Mouse (Mus musculus) neural tube, embryonic 14.5 days (tissue): ENCODE measurements around the gene Trim39. TPM values are rescaled to one million over a fixed set of nuclear protein-coding genes. Genes with fewer than 3 reads are reported as not detected.

Experiments used
- ATAC-seq: fragments of 200-750 bp; cut with Nextera tagmentation; 2 replicates; pipeline ENCODE4 v1.8.0; 2017; ENCODE audit warnings: low read depth, mild to moderate bottlenecking, moderate TSS enrichment, moderate library complexity
- H3K27ac ChIP-seq: fragments of 300-500 bp; sonication (generic); 2 replicates; pipeline ENCODE4 v1.5.1; 2014; ENCODE audit warnings: low read depth, mild to moderate bottlenecking, control low read depth, low read length, moderate library complexity, mixed read lengths
- H3K27me3 ChIP-seq: fragments of 300-500 bp; sonication (generic); 2 replicates; pipeline ENCODE4 v1.6.1; 2014; ENCODE audit warnings: low read length; ENCODE audit not compliant: control insufficient read depth, insufficient read depth
- H3K36me3 ChIP-seq: fragments of 300-500 bp; sonication (generic); 2 replicates; pipeline ENCODE4 v1.6.1; 2014; ENCODE audit warnings: low read length, mixed read lengths; ENCODE audit not compliant: control insufficient read depth, insufficient read depth
- H3K4me1 ChIP-seq: fragments of 300-500 bp; sonication (generic); 2 replicates; pipeline ENCODE4 v1.6.1; 2014; ENCODE audit warnings: low read length; ENCODE audit not compliant: control insufficient read depth, insufficient read depth
- H3K4me2 ChIP-seq: fragments of 300-500 bp; sonication (generic); 2 replicates; pipeline ENCODE4 v1.6.1; 2014; ENCODE audit warnings: mild to moderate bottlenecking, low read depth, low read length, control low read depth
- H3K4me3 ChIP-seq: fragments of 300-500 bp; sonication (generic); 2 replicates; pipeline ENCODE4 v1.5.1; 2014; ENCODE audit warnings: low read depth, low read length, control low read depth, mixed read lengths
- H3K9ac ChIP-seq: fragments of 300-500 bp; sonication (generic); replicated peaks from 2 replicates; pipeline ENCODE4 v1.6.1; 2014; ENCODE audit warnings: low read depth, mild to moderate bottlenecking, control low read depth, low read length, mixed read lengths
- H3K9me3 ChIP-seq: fragments of 300-500 bp; sonication (generic); 2 replicates; pipeline ENCODE4 v1.6.1; 2016; ENCODE audit warnings: low read length; ENCODE audit not compliant: control insufficient read depth
- WGBS: fragments of 180-500 bp; shearing (Covaris S2); extraction: QIAGEN DNeasy Blood & Tissue Kit; methylation state at CpG from one replicate; pipeline ENCODE4 v1.1.7; 2014; 5-methylcytosine and 5-hydroxymethylcytosine counted together
- polyA plus RNA-seq: library from polyadenylated mRNA; unstranded; fragments of >200 nt; fragmentation: Nextera tagmentation; extraction: Ambion mirVana; gene quantifications from 2 replicates; pipeline ENCODE4 v1.2.1, GENCODE M21; 2014

The Trim39 gene
- polyA plus RNA-seq, 1 experiment from 2014 or later = 22.3 TPM

DNA sequence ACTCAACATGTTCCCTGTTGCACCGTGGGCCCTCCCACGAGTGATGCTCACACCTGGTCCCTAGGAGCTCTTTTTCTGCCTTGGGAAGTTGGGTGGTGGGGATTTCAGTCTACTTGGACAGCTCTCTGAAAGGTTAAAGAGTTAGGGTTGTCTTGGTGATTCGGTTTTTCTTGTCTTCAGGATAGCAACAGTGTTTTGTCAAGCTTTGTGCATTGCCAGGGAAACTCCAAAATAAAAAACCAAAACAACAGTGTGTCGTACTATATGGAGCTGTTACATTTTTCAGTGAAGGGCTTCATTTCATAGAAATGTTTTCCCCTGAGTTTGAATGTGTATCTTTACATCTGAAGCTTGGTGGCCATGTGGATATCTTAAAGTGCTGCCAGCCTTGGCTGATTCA lies 2.7 kb upstream of the Trim39 start:
- Histone ChIP-seq H3K27ac (no peak overlapping the region), H3K4me3 (no peak overlapping the region), H3K9me3 (no peaks in the 10 kb centered on the region), H3K4me1 (peaks cover 24% of the 10 kb centered on the region), H3K4me2 (no peak overlapping the region), H3K27me3 (no peaks in the 10 kb centered on the region), H3K9ac (no peak overlapping the region), H3K36me3 (peaks cover 5% of the 10 kb centered on the region; the same call in 1 of the 2 replicates)
- no peak for ATAC-seq
- WGBS = 96% methylated on average over 4 of the region's 4 CpGs

DNA sequence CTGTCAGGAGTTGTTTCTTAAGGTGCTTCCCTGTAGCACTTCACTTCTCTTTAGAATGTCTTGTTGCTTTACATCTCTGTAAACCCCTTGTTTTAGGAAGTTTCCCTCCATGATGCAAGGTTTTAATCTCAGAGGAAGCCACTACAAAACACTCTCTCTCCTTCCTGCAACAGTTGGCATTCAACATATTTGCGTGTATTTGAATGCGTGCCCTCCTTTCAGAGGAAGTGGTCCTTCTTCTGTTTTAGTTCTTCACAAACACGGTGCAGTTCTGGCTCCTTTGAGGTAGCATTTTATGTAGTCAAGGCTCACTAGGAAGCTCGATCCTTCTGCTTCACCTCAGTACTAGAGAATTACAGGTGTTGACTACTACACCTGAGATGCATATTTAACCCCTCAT lies 1.7 kb upstream of the Trim39 start:
- H3K27ac ChIP-seq = no peak overlapping the region
- H3K27me3 ChIP-seq = no peaks in the 10 kb centered on the region
- peaks cover 5% of the 10 kb centered on the region; the same call in 1 of the 2 replicates for H3K36me3 ChIP-seq
- no peak overlapping the region for H3K9ac ChIP-seq
- H3K4me3 ChIP-seq = no peak overlapping the region
- WGBS = 95% methylated on average over 4 of the region's 4 CpGs
- no peaks in the 10 kb centered on the region for H3K9me3 ChIP-seq
- H3K4me1 ChIP-seq = peaks cover 24% of the 10 kb centered on the region
- H3K4me2 ChIP-seq = no peak overlapping the region
- ATAC-seq = no peak

GRCm38 (mm10) chr17:36272643-36273366 lies 758 bp upstream of the Trim39 start:
- no peaks in the 10 kb centered on the region for H3K9me3 ChIP-seq
- peaks cover 24% of the 10 kb centered on the region for H3K4me1 ChIP-seq
- no peak overlapping the region for H3K27ac ChIP-seq
- H3K4me3 ChIP-seq = peak overlapping the region; percentile 94
- ATAC-seq = no peak
- H3K36me3 ChIP-seq = peaks cover 10% of the 10 kb centered on the region; the same call in 1 of the 2 replicates
- no peaks in the 10 kb centered on the region for H3K27me3 ChIP-seq
- H3K9ac ChIP-seq = peak overlapping the region; percentile 91
- WGBS = 88% methylated on average over 9 of the region's 9 CpGs
- peak overlapping the region; percentile 58 for H3K4me2 ChIP-seq

- Histone ChIP-seq H3K4me2 (peak overlapping the region; percentile 58), H3K9ac (peak overlapping the region; percentile 91), H3K4me3 (peak overlapping the region; percentile 94), H3K36me3 (peaks cover 20% of the 10 kb centered on the region), H3K27me3 (no peaks in the 10 kb centered on the region), H3K27ac (peak overlapping the region; percentile 97), H3K4me1 (peaks cover 24% of the 10 kb centered on the region), H3K9me3 (no peaks in the 10 kb centered on the region)
- peak; percentile 93 for ATAC-seq
- WGBS = under 1% methylated on average over 63 of the region's 84 CpGs
Observed at GRCm38 (mm10) chr17:36270956-36271585, 976 bp downstream of the Trim39 start.

DNA sequence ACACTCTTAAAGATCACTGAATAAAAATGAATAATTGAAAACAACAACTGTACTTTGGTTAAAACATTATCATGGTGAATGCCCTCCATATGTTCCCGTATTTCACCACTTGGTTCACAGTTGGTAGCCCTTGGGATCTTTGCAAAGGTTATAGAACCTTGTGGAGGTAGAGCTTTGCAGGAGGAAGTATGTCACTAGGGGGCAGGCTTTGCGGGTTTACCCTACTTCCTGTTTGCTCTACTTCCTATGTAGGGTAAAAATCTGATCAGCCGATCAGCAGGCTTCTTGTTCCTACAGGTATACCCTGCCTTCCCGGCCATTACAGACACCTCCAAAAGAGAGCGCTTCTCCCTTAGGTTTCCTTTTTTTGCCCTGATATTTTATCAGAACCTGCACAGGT lies 6.2 kb downstream of the Trim39 start:
- H3K4me3 ChIP-seq = no peak overlapping the region
- ATAC-seq = no peak
- H3K4me1 ChIP-seq = peaks cover 6% of the 10 kb centered on the region; the same call in 1 of the 2 replicates
- H3K9me3 ChIP-seq = no peaks in the 10 kb centered on the region
- H3K27ac ChIP-seq = no peak overlapping the region
- no peaks in the 10 kb centered on the region for H3K27me3 ChIP-seq
- no peak overlapping the region for H3K4me2 ChIP-seq
- H3K36me3 ChIP-seq = peaks cover 53% of the 10 kb centered on the region
- H3K9ac ChIP-seq = no peak overlapping the region
- 84% methylated on average over 5 of the region's 5 CpGs for WGBS

GRCm38 (mm10) chr17:36264273-36264925 lies 7.6 kb downstream of the Trim39 start:
- Histone ChIP-seq H3K4me2 (no peak overlapping the region), H3K9ac (no peak overlapping the region), H3K4me1 (no peaks in the 10 kb centered on the region), H3K27ac (no peak overlapping the region), H3K36me3 (peaks cover 63% of the 10 kb centered on the region), H3K27me3 (no peaks in the 10 kb centered on the region), H3K4me3 (no peak overlapping the region), H3K9me3 (no peaks in the 10 kb centered on the region)
- WGBS = 94% methylated on average over 3 of the region's 3 CpGs
- ATAC-seq = no peak

DNA sequence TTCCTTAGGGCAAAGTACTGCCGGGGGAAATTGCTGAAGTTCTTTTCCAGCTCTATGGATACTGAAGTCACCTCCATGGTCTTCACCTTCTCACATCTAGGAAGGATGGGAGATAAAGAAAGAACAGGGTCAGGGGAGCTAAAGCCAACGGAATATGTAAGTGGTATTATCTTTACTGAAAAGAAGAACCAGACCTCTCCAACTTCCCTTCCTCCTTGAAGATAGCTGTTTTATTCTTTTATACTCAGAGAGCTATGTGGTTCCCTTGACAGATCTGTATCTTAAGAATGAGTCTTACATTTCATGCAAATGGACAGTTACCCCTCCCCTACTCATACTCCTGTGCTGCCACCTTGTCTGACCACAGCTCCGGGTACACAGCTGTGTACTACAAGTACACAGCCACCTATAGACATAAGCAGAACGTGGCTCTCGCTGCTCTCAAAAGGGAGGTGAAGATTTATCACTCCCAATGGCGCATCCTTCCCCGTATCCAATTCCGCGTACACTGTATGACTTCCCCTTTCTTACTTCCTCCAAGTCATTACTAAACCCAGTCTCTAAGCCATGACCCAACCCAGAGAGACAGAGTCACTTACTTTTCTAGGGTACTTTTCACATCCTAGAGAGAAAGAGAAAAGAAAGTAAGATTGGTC lies 10.4 kb downstream of the Trim39 start:
- H3K36me3 ChIP-seq = peaks cover 50% of the 10 kb centered on the region

GRCm38 (mm10) chr17:36257969-36258368 lies 14.1 kb downstream of the Trim39 start, which contains the start of gene Rpp21:
TSS of gene Rpp21 (minus strand) at chr17:36258069.
- Histone ChIP-seq H3K9ac (peak within 1 kb of the TSS; percentile 81), H3K9me3 (no peaks in the 10 kb centered on the region), H3K27me3 (no peaks in the 10 kb centered on the region), H3K27ac (peak within 1 kb of the TSS; percentile 72), H3K36me3 (peaks cover 34% of the 10 kb centered on the region), H3K4me3 (peak within 1 kb of the TSS; percentile 66), H3K4me2 (peak within 1 kb of the TSS; percentile 45), H3K4me1 (no peaks in the 10 kb centered on the region)
- WGBS = 52% methylated on average over 6 of the region's 6 CpGs
- peak; percentile 15; the same call in 1 of the 2 replicates for ATAC-seq

More for the DNA sequence above, 10.4 kb downstream of the Trim39 start:
- WGBS = 92% methylated on average over 9 of the region's 9 CpGs
- H3K4me2 ChIP-seq = no peak overlapping the region
- H3K4me3 ChIP-seq = no peak overlapping the region
- H3K9ac ChIP-seq = no peak overlapping the region
- no peaks in the 10 kb centered on the region for H3K4me1 ChIP-seq
- ATAC-seq = no peak
- H3K9me3 ChIP-seq = no peaks in the 10 kb centered on the region
- no peaks in the 10 kb centered on the region for H3K27me3 ChIP-seq
- H3K27ac ChIP-seq = no peak overlapping the region
